Mouse (Mus musculus) liver (tissue): ENCODE data around the gene Cenpb.

ENCODE experiments used
- DNase-seq: peaks from one replicate; pipeline ENCODE4 v3.0.0-alpha.2; 2020; ENCODE audit warnings: mixed read lengths

Cenpb gene

GRCm38 (mm10) chr2:131196606-131197316 is 16.9 kb upstream of the Cenpb start:
- no peak for DNase-seq

- DNase-seq, result no peak
Observed at GRCm38 (mm10) chr2:131191005-131191390, 11.1 kb upstream of the Cenpb start.

- DNase-seq, result no peak
Observed at GRCm38 (mm10) chr2:131190344-131191004, 10.6 kb upstream of the Cenpb start.

- DNase-seq, result peak; percentile 68
Observed at GRCm38 (mm10) chr2:131189521-131190309, 9.8 kb upstream of the Cenpb start.

GRCm38 (mm10) chr2:131188311-131188710 is 8.4 kb upstream of the Cenpb start:
- peak; percentile 60 for DNase-seq

GRCm38 (mm10) chr2:131187602-131187922 is 7.7 kb upstream of the Cenpb start:
- no peak for DNase-seq

GRCm38 (mm10) chr2:131186771-131187601 is 7.1 kb upstream of the Cenpb start, which contains the start of the genes Cdc25b and Spef1:
Cdc25b (plus strand) TSS chr2:131186949.
Spef1 (minus strand) TSS chr2:131187282.
- DNase-seq, result peak; percentile 98

GRCm38 (mm10) chr2:131186343-131186742 is 6.5 kb upstream of the Cenpb start:
- DNase-seq, result peak; percentile 38

- DNase-seq, result peak; percentile 56
Observed at GRCm38 (mm10) chr2:131179246-131179886, 501 bp downstream of the Cenpb start.

GRCm38 (mm10) chr2:131178828-131179245 is 1.0 kb downstream of the Cenpb start:
- no peak for DNase-seq

- DNase-seq, result no peak
Observed at GRCm38 (mm10) chr2:131177932-131178331, 1.9 kb downstream of the Cenpb start.

GRCm38 (mm10) chr2:131176491-131176890 is 3.4 kb downstream of the Cenpb start:
- DNase-seq, result no peak

GRCm38 (mm10) chr2:131175945-131176309 is 3.9 kb downstream of the Cenpb start:
- DNase-seq, result no peak

- no peak for DNase-seq
Observed at GRCm38 (mm10) chr2:131175286-131175944, 4.5 kb downstream of the Cenpb start.

GRCm38 (mm10) chr2:131174700-131175099 is 5.2 kb downstream of the Cenpb start:
- DNase-seq, result peak; percentile 40

- DNase-seq, result no peak
Observed at GRCm38 (mm10) chr2:131172322-131172721, 7.5 kb downstream of the Cenpb start.

- no peak for DNase-seq
Observed at GRCm38 (mm10) chr2:131171401-131172104, 8.3 kb downstream of the Cenpb start.

- no peak for DNase-seq
Observed at GRCm38 (mm10) chr2:131170936-131171335, 8.9 kb downstream of the Cenpb start.

- no peak for DNase-seq
Observed at GRCm38 (mm10) chr2:131168914-131169313, 11.0 kb downstream of the Cenpb start.

- no peak for DNase-seq
Observed at GRCm38 (mm10) chr2:131167984-131168383, 11.9 kb downstream of the Cenpb start.

- DNase-seq, result no peak
Observed at GRCm38 (mm10) chr2:131166172-131166571, 13.7 kb downstream of the Cenpb start.
